Mouse (Mus musculus) lung, postnatal 0 days (tissue): Measurements from ENCODE around the gene Mto1.

ENCODE experiments used
- CTCF ChIP-seq: IDR thresholded peaks from 2 replicates; pipeline ENCODE4 v1.5.1; 2016; ENCODE audit warnings: antibody characterized with exemption, mild to moderate bottlenecking
- EP300 ChIP-seq: IDR thresholded peaks from 2 replicates; pipeline ENCODE4 v1.6.1; 2016; ENCODE audit warnings: antibody characterized with exemption, mild to moderate bottlenecking, control low read depth

GRCm38 (mm10) chr9:78477021-78477551 is 29.1 kb downstream of the Mto1 start:
- peak; percentile 70 for TF ChIP-seq CTCF
- no peak for TF ChIP-seq EP300
